Mouse (Mus musculus) lung, embryonic 16.5 days (tissue): ENCODE data around the gene 2700081O15Rik. TPM values are rescaled to one million over a fixed set of nuclear protein-coding genes. Genes with fewer than 3 reads are reported as not detected.

ENCODE experiments used
- ATAC-seq: fragments of 200-750 bp; cut with Nextera tagmentation; 2 replicates; pipeline ENCODE4 v1.8.0; 2017; ENCODE audit warnings: low read depth, mild to moderate bottlenecking, moderate library complexity
- H3K27ac ChIP-seq: fragments of 300-500 bp; sonication (generic); 2 replicates; pipeline ENCODE4 v1.5.1; 2014; ENCODE audit warnings: mild to moderate bottlenecking, control low read depth, low read length
- H3K27me3 ChIP-seq: fragments of 300-500 bp; sonication (generic); 2 replicates; pipeline ENCODE4 v1.6.1; 2014; ENCODE audit warnings: low read depth, low read length, mixed read lengths; ENCODE audit not compliant: control insufficient read depth, insufficient read depth
- H3K36me3 ChIP-seq: fragments of 300-500 bp; sonication (generic); 2 replicates; pipeline ENCODE4 v1.6.1; 2014; ENCODE audit warnings: low read length; ENCODE audit not compliant: control insufficient read depth, insufficient read depth
- H3K4me1 ChIP-seq: fragments of 300-500 bp; sonication (generic); replicated peaks from 2 replicates; pipeline ENCODE4 v1.6.1; 2014; ENCODE audit warnings: low read length, mixed read lengths; ENCODE audit not compliant: control insufficient read depth, insufficient read depth
- H3K4me2 ChIP-seq: fragments of 300-500 bp; sonication (generic); 2 replicates; pipeline ENCODE4 v1.6.1; 2014; ENCODE audit warnings: low read depth, low read length, control low read depth
- H3K4me3 ChIP-seq: fragments of 300-500 bp; sonication (generic); 2 replicates; pipeline ENCODE4 v1.5.1; 2014; ENCODE audit warnings: mild to moderate bottlenecking, low read length, control low read depth
- H3K9ac ChIP-seq: fragments of 300-500 bp; sonication (generic); 2 replicates; pipeline ENCODE4 v1.6.1; 2014; ENCODE audit warnings: low read length, control low read depth
- H3K9me3 ChIP-seq: fragments of 300-500 bp; sonication (generic); 2 replicates; pipeline ENCODE4 v1.6.1; 2016; ENCODE audit warnings: low read length; ENCODE audit not compliant: control insufficient read depth
- WGBS: fragments of 180-500 bp; shearing (Covaris S2); extraction: QIAGEN DNeasy Blood & Tissue Kit; methylation state at CpG from one replicate; pipeline ENCODE4 v1.1.7; 2014; 5-methylcytosine and 5-hydroxymethylcytosine counted together
- polyA plus RNA-seq: library from polyadenylated mRNA; unstranded; fragments of >200 nt; fragmentation: Nextera tagmentation; extraction: Ambion mirVana; gene quantifications from 2 replicates; pipeline ENCODE4 v1.2.1, GENCODE M21; 2015

2700081O15Rik gene
- polyA plus RNA-seq, 1 experiment from 2014 or later, result 5.0 TPM

- Histone ChIP-seq H3K27me3 (no peaks in the 10 kb centered on the region), H3K4me2 (peak overlapping the region; percentile 89), H3K9me3 (no peaks in the 10 kb centered on the region), H3K27ac (peak overlapping the region; percentile 25; the same call in 1 of the 2 replicates), H3K4me1 (peaks cover 61% of the 10 kb centered on the region), H3K36me3 (peaks cover 17% of the 10 kb centered on the region), H3K9ac (peak overlapping the region; percentile 96), H3K4me3 (peak overlapping the region; percentile 73)
- ATAC-seq, result no peak
- 22% methylated on average over 6 of the region's 6 CpGs for WGBS
Observed at GRCm38 (mm10) chr19:7419134-7419533, 1.7 kb downstream of the 2700081O15Rik start.

DNA sequence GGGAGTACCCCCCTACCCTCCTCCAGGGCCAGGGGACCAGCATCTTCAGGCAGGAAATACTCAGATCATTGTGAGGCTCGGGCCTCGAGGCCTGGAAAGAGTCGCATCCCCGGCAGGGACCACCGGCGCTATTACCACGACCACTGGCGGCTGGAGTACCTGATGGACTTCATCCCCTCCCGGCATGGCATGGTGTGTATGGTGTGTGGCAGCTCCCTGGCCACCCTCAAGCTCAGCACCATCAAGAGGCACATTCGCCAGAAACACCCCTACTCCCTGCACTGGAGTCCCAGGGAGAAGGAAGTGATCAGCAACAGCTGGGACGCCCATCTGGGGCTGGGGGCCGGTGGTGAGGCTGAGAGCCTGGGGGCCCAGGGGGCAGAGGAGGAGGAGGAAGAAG is 2.7 kb downstream of the 2700081O15Rik start:
- WGBS, result 57% methylated on average over 12 of the region's 12 CpGs
- no peak overlapping the region for H3K4me3 ChIP-seq
- 0 out of 2 replicates have a peak overlapping the region, but pooled peaks have one; percentile 33 for H3K9ac ChIP-seq
- H3K27ac ChIP-seq, result no peak overlapping the region
- ATAC-seq, result no peak
- H3K9me3 ChIP-seq, result no peaks in the 10 kb centered on the region
- H3K4me1 ChIP-seq, result peaks cover 65% of the 10 kb centered on the region
- no peaks in the 10 kb centered on the region for H3K27me3 ChIP-seq
- peaks cover 20% of the 10 kb centered on the region for H3K36me3 ChIP-seq
- H3K4me2 ChIP-seq, result peak overlapping the region; percentile 89

- Histone ChIP-seq H3K36me3 (peaks cover 22% of the 10 kb centered on the region), H3K9ac (peak overlapping the region; percentile 6; the same call in 1 of the 2 replicates), H3K4me2 (no peak overlapping the region), H3K4me1 (peaks cover 65% of the 10 kb centered on the region), H3K4me3 (no peak overlapping the region), H3K27ac (peak overlapping the region; percentile 89), H3K9me3 (no peaks in the 10 kb centered on the region), H3K27me3 (no peaks in the 10 kb centered on the region)
- ATAC-seq, result no peak
- 64% methylated on average over 25 of the region's 27 CpGs for WGBS
Observed at GRCm38 (mm10) chr19:7420841-7421601, 3.6 kb downstream of the 2700081O15Rik start.

DNA sequence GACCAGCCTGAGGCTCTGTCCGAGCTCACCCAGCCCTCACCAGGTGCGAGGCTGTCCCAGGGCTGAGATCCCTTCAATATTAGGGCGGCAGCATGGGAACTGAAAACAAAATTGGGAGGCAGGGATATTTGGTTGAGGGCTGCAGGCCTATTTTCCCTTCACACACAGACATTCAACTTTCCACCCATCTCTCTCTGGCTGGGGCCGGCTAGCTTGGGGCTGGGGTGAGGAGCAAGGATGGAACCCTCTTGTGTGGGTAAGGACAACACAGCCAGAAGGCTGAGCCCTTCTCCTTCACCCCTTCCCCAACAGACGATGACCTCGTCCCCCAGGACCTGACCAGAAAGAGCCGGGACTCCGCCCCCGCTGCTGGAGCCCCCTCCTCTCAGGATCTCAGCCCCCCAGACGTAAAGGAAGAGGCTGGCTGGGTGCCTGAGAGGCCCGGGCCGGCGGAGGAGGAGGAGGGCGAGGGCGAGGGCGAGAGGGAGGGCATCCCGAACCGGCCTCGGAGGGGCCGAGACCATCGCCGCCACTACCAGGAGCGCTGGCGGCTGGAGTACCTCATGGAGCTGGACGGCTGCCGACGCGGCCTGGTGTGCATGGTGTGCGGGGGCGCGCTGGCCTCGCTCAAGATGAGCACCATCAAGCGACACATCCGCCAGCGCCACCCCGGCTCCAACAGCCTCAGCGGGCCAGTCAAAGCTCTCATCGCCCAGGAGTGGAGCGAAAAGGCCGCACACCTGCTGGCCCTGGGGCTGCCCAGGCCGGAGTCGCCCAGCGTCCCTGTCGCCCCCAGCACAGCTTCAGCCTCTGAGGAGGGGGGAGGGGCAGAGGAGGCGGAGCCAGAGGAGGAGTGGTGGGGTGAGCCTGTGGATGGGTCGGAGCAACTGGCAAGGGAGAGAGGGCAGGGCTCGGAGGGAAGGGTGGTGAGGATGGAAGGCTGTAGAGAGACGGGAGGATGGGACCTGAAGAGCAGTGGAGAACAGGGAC is 4.5 kb downstream of the 2700081O15Rik start:
- Histone ChIP-seq H3K36me3 (peaks cover 28% of the 10 kb centered on the region), H3K27ac (peak overlapping the region; percentile 89), H3K4me1 (peaks cover 59% of the 10 kb centered on the region), H3K4me2 (peak overlapping the region; percentile 52), H3K27me3 (no peaks in the 10 kb centered on the region), H3K9ac (peak overlapping the region; percentile 32), H3K9me3 (no peaks in the 10 kb centered on the region), H3K4me3 (peak overlapping the region; percentile 16; the same call in 1 of the 2 replicates)
- WGBS, result 19% methylated on average over 39 of the region's 48 CpGs
- ATAC-seq, result peak; percentile 24

GRCm38 (mm10) chr19:7422656-7423027 is 5.2 kb downstream of the 2700081O15Rik start:
- no peaks in the 10 kb centered on the region for H3K9me3 ChIP-seq
- peak overlapping the region; percentile 48 for H3K9ac ChIP-seq
- peaks cover 59% of the 10 kb centered on the region for H3K4me1 ChIP-seq
- peak overlapping the region; percentile 27 for H3K4me3 ChIP-seq
- 12% methylated on average over 35 of the region's 35 CpGs for WGBS
- no peak for ATAC-seq
- no peaks in the 10 kb centered on the region for H3K27me3 ChIP-seq
- peak overlapping the region; percentile 89 for H3K27ac ChIP-seq
- peaks cover 32% of the 10 kb centered on the region for H3K36me3 ChIP-seq
- peak overlapping the region; percentile 52 for H3K4me2 ChIP-seq

GRCm38 (mm10) chr19:7423028-7423655 is 5.7 kb downstream of the 2700081O15Rik start:
- H3K27me3 ChIP-seq, result no peaks in the 10 kb centered on the region
- H3K9me3 ChIP-seq, result no peaks in the 10 kb centered on the region
- peak; percentile 85 for ATAC-seq
- H3K27ac ChIP-seq, result peak overlapping the region; percentile 89
- H3K36me3 ChIP-seq, result peaks cover 36% of the 10 kb centered on the region
- 16% methylated on average over 50 of the region's 51 CpGs for WGBS
- peak overlapping the region; percentile 57 for H3K9ac ChIP-seq
- peaks cover 59% of the 10 kb centered on the region for H3K4me1 ChIP-seq
- H3K4me2 ChIP-seq, result peak overlapping the region; percentile 52
- peak overlapping the region; percentile 27 for H3K4me3 ChIP-seq

GRCm38 (mm10) chr19:7423656-7424030 is 6.2 kb downstream of the 2700081O15Rik start:
- no peak for ATAC-seq
- Histone ChIP-seq H3K36me3 (peaks cover 36% of the 10 kb centered on the region), H3K4me1 (peaks cover 58% of the 10 kb centered on the region)

GRCm38 (mm10) chr19:7424131-7424530 is 6.7 kb downstream of the 2700081O15Rik start:
- no peaks in the 10 kb centered on the region for H3K9me3 ChIP-seq
- peaks cover 36% of the 10 kb centered on the region for H3K36me3 ChIP-seq
- H3K27ac ChIP-seq, result no peak overlapping the region
- H3K4me2 ChIP-seq, result no peak overlapping the region; the same call in 1 of the 2 replicates
- 64% methylated on average over 7 of the region's 7 CpGs for WGBS
- H3K27me3 ChIP-seq, result no peaks in the 10 kb centered on the region
- ATAC-seq, result no peak
- H3K4me3 ChIP-seq, result no peak overlapping the region
- H3K4me1 ChIP-seq, result peaks cover 53% of the 10 kb centered on the region
- H3K9ac ChIP-seq, result no peak overlapping the region

More at GRCm38 (mm10) chr19:7423656-7424030, 6.2 kb downstream of the 2700081O15Rik start:
- Histone ChIP-seq H3K4me2 (peak overlapping the region; percentile 52), H3K9ac (peak overlapping the region; percentile 57), H3K27ac (peak overlapping the region; percentile 53; the same call in 1 of the 2 replicates), H3K9me3 (no peaks in the 10 kb centered on the region), H3K27me3 (no peaks in the 10 kb centered on the region), H3K4me3 (peak overlapping the region; percentile 27)
- WGBS, result 30% methylated on average over 16 of the region's 16 CpGs
